Mouse (Mus musculus): Measurements from ENCODE around the gene Gm853. TPM values are rescaled to one million over a fixed set of nuclear protein-coding genes. Genes with fewer than 3 reads are reported as not detected.

Gm853 gene
- polyA plus RNA-seq, 1 experiment from 2014 or later = not detected

Other genes starting within 250 kb of the Gm853 start
- 5.6 and 7.3 TPM in 2 replicates for gene Adgrb2, start 237.5 kb downstream of the Gm853 start, polyA plus RNA-seq (2016; fragmentation: Nextera tagmentation; extraction: Ambion mirVana)
- gene Col16a1, start 174.6 kb downstream of the Gm853 start, polyA plus RNA-seq (2016; fragmentation: Nextera tagmentation; extraction: Ambion mirVana) = 10.8 and 14.8 TPM in 2 replicates
- gene Pef1, start 119.8 kb downstream of the Gm853 start, polyA plus RNA-seq (2016; fragmentation: Nextera tagmentation; extraction: Ambion mirVana) = 60.4 and 61.4 TPM in 2 replicates
- 0.10 TPM in 1 of 2 replicates, not detected in the other for gene Hcrtr1, start 83.0 kb downstream of the Gm853 start, polyA plus RNA-seq (2016; fragmentation: Nextera tagmentation; extraction: Ambion mirVana)
- 4.1 and 4.6 TPM in 2 replicates for gene Tinagl1, start 47.3 kb downstream of the Gm853 start, polyA plus RNA-seq (2016; fragmentation: Nextera tagmentation; extraction: Ambion mirVana)
- gene Serinc2, start 56.8 kb upstream of the Gm853 start, polyA plus RNA-seq (2016; fragmentation: Nextera tagmentation; extraction: Ambion mirVana) = 88.9 and 95.5 TPM in 2 replicates
- gene Fabp3, start 86.2 kb upstream of the Gm853 start, polyA plus RNA-seq (2016; fragmentation: Nextera tagmentation; extraction: Ambion mirVana) = 18.8 and 22.3 TPM in 2 replicates
- gene Gm10570, start 86.3 kb upstream of the Gm853 start, polyA plus RNA-seq (2016; fragmentation: Nextera tagmentation; extraction: Ambion mirVana) = not detected in 2 replicates
- 74.2 and 78.4 TPM in 2 replicates for gene Zcchc17, start 137.5 kb upstream of the Gm853 start, polyA plus RNA-seq (2016; fragmentation: Nextera tagmentation; extraction: Ambion mirVana)
- 196 and 203 TPM in 2 replicates for gene Snrnp40, start 137.7 kb upstream of the Gm853 start, polyA plus RNA-seq (2016; fragmentation: Nextera tagmentation; extraction: Ambion mirVana)